Mouse (Mus musculus) ES-Bruce4 (cell line): ENCODE results near the gene Spdya.

ENCODE experiments used
- CTCF ChIP-seq: IDR thresholded peaks from one replicate; pipeline ENCODE4 v1.8.1; 2011; ENCODE audit warnings: low read depth, low read length
- EP300 ChIP-seq: IDR thresholded peaks from 2 replicates; pipeline ENCODE4 v1.6.1; 2011; ENCODE audit warnings: low read depth, low read length; ENCODE audit not compliant: insufficient read depth
- POLR2A ChIP-seq: IDR thresholded peaks from one replicate; pipeline ENCODE4 v1.8.1; 2011; ENCODE audit warnings: low read length; ENCODE audit not compliant: insufficient read depth

DNA sequence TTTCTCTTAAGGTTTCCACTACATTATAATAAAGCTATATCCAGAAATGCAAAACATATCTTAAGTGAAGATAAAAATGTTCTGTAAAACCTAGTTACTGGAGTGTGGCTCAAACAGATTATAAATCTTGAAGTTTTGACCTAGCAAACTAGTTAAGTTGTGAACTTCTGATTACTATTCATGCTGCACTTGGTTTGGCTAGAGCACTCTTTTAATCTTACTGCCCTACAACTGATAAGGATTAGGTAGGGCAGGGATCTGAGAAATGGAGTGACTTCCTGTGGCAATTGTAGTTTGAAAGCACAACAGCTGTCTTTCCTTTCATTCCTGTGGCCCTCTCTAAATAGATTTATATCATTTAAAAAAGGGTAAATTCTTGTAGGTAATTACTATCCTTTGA, 23.8 kb upstream of the Spdya start:
- no peak for TF ChIP-seq POLR2A
- no peak for TF ChIP-seq CTCF
- TF ChIP-seq EP300: no peak
